Mouse (Mus musculus): ENCODE measurements around the gene Trim65.

Trim65 gene

DNA sequence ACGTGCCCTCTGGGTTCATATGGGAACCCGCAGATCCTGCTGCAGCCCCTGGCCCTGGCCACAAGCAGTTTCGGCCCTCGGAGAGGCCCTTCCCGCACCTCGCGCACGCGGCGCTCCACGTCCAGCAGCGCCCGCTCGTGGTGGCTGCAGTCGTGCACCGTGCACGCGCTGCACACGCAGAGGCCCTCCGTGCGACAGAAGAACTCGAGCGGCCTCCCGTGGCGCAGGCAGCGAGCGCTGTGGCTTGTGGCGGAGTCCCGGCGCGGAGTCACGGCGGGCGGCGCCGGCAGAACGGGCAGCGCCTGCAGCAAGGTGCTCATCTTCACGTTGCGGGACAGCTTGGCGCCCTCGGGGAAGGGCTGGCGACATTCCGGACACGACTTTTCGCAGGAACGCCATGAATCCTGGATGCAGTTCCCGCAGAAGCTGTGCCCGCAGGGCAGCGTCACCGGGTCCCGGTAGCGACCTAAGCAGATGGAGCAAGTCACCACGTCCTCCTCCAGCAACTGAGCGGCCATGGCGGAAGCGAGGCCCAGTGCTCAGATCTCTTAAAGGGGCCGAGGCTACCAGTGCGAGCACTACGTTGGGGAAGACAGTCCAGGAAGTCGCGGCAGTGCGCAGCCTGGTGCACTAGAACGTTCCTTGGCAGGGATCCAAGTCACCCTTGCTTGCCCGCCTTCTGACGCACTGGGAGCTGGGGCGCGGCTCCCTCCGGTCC, at the start of gene Trim65:
Trim65 (minus strand) TSS at position 641 of the 718 bp plus-strand sequence.
- peak; percentile 90 for DNase-seq

DNA sequence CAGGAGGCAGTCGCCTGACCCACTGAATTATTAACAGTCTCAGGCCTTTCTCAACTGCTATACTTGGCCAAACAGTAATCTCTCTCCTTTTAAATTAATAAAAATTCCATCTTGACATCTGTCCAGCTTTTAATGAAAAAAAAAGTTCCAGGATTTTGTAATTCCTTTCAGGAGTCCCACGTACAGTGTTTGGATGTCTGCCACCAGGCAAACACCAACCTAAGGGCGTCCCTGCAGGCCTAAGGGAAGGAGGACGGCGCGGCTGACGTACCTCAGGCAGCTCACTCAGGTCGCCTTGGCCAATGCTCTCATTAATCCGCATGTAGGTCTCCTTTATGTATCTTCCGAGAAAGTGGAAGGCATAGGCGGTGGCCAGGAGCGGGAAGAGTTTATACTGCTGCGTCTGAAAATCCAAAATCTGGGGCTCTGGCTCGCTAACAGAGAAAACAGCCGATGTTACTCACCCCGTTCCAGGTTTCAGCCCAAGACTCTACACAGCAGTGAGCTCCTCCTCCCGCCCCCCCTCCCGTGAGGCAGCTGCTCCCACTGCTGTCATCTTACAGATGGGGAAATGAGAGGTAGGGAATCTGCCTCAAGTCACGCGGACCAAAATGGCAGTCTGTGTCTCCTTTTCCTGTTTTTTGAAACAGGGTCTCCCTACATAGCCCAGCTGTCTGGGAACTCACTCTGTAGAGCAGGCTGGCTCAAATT, 47.6 kb upstream of the Trim65 start:
- no peak for DNase-seq

DNA sequence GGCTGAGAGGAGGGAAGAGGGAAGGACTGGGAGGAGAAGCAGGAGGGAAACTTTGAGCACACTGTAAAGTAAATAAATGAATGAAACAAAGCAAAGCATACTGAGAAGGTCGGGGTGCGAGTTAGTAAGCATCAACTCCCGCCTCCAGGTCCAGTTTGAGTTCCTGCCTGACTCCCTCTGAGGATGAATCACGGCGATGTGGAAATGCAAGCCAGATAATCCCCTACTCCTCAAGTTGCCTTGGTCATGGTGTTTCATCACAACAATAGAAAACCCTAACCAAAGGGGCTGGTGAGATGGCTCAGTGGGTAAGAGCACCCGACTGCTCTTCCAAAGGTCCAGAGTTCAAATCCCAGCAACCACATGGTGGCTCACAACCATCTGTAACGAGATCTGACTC, 45.1 kb upstream of the Trim65 start:
- no peak for DNase-seq

DNA sequence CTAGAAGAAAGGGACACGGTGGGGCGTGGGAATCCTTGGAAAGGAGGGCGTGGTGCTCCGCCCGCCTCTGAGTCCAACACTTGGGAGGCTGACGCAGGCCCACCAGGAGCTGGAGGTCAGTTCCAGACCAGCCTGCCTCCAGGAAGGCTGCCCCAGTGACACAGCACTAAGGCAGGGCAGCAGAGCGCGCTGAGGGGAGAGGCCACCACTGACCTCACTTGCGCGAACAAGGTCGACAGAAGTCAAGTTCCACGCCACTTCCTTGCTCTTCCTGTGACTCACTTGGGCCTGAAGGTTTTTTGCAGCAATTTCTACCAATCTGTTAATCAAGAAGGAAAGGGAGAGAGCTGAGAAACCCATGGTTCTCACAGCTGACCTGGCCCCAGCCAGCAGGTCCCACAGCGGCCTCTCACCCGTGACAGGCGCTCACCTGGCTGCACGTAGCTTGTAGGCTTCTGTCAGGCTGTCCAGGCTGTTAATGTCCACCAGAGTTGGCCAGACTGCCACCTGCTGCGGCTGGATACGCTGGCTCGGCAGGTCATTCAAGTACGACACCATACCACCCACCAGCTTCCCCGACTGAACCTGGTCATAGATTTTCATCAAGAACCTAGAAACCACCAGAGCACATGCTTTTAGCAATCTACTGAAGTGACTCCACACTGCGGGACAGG, 44.0 kb upstream of the Trim65 start:
- peak; percentile 70 for DNase-seq

DNA sequence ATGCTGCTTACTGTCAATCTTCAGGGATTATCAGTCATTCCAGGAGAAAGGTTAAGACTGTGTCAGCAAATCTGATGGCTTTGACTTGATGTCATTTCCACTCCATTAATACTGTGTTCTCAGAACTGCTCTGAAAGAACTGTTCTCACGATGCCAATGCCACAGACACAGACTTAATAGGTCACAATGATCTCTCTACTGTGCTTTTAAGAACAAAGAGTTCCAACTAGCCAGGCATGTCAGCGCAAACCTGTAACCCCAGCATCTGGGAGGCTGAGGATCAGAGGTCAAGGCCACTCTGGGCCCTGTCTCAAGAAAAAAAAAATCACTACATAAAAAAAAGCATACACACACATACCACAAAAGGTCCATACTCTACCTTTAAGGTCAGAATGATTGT, 41.0 kb upstream of the Trim65 start:
- peak; percentile 42 for DNase-seq

DNA sequence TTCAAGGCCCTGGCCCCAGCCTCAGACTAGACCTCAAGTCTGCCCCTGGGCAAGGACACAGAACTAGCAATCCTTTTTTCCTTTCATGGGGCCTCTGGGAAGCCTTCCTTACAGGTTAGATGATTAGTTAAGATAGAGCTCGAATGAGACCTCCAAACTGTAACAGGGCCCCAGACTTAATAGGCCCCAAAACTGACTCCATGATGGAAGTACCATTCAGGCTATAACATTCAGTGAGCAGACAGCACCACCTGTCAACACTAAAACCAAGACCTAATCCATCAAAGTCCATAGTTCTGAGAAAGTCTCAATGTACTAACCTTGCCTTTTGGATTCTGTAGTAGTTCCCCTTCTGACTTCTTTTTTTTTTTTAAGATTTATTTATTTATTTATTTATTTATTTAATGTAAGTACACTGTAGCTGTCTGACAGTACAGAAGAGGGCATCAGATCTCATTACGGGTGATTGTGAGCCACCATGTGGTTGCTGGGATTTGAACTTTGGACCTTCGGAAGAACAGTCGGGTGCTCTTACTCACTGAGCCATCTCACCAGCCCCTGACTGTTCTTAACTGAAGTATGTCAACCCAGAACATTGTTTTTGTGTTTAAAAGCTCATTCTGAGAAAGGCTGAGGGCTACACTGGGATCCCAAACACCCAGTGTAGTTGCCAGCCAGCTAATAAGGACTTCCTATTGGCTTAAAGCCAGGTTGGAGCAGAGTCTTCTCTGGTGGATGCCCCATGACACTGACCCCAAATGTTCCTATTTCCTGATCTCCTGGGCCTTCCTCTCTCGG, 39.3 kb upstream of the Trim65 start:
- peak; percentile 48 for DNase-seq

DNA sequence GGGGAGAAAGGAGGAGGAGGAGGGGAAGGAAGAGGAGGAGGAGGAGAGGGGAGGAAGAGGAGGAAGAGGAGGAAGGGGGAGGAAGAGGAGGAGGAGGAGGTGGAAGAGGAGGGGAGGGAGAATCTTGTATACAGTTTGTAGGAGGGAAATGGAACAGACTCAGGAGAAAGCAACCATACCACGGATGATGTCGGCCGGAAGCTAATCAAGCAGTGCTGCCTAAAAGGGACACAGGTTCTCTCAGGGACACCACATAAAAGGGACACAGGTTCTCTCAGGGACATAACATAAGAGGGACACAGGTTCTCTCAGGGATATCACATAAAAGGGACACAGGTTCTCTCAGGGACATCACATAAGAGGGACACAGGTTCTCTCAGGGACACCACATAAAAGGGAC, 38.3 kb upstream of the Trim65 start:
- DNase-seq: no peak

DNA sequence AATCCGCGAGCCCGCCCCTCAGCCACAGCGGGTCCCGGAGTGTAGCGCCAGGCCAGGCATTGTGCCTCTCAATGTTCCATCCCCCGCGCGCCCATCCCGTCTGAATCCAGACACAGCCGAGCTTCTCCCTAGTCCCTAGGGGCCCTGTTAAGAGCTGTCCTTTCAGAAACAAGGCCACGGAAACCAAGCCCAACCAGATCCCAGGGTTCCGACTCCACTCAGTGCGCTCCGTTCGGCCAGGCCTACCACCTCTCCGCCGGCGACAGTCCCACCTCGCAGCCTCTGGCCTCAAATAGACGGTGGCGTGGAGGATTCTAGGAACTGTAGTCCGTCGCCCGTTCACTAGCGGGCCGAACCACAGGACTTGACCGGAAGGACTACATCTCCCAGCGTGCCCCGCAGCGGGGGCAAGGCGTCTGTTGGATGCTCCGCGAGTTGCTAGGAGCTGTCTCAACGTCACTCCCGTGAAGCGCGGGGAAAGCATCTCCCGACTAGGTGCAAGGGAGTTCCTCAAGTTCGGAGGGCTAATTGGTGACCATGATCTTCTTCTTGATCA, 37.0 kb upstream of the Trim65 start, which contains the start of gene Fbf1:
Fbf1 (minus strand) TSS at position 283 of the 556 bp plus-strand sequence.
- peak; percentile 94 for DNase-seq

DNA sequence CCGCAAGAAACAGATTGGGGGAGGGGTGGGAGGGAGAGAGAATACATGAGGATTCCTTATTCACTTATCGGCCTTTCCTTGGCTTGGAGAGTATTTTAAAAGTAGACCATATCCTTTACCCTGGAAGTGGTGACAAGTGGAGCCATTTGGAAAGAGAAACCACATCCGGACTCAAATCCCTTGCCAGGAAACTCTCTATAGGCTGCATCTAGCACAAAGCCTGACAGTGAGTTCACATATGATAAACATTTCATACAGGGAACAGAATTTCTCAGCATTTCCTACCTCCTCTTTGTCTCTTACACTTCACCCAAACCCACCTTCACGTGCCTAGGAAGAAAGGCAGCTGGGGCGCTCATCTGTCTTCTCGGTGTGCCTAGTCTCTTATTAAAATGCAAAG, 36.3 kb upstream of the Trim65 start:
- no peak for DNase-seq

DNA sequence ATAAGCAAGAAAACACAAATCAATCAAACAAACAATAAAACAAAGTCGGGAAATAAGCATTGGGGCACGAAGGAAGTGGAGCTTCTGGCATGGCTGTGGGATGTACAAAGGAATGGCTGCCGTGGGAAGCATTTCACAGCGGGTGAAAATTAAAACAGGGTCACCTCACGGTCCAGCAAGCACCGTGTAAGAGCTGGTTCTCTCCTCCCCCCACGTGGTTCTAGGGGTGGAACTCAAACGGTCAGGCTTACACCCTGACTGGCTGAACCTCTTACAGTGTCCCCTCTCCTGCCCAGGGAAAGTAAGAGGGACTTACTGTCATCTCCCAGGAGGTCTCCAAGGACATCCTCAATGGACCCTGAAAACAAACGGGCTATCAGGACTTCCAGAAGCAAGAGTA, 32.1 kb upstream of the Trim65 start:
- DNase-seq: peak; percentile 43

DNA sequence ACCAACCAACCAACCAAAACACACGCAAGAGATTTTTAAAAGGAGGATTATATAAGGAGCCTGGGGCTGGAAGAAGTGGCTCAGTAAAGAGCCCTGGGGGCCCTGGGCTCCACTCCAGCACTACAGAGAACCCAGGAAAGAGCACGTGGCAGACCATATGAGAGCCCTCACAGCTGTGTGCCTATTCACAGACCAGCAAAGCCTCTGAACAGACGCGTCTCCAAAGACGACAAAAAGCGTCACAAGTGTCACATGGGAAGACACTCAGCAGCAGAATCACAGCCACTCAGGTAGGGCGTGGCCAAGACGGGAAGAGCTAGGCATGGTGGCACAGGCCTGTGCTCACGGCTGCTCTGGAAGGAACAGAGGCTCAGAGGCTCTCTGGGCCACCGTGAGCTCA, 31.2 kb upstream of the Trim65 start:
- no peak for DNase-seq

DNA sequence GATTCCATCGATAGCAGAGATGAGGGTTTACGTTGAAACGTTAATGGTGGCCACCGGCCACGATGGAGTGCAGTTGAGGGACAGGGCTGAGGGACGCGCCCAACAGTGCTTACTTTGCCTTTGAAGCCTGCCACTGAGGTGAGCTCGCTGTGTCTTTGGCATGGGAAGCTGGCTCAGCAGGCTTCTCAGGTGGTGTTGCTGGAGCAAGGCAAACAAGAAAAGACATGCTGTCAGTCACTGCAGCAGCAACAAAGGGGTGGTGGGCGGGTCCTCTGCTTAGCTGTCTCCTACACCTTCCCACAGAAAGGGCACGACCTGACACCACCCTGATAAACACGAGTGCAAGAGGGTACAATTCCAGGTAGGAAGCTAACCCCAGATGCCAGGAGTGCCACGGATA, 30.4 kb upstream of the Trim65 start:
- DNase-seq: no peak

DNA sequence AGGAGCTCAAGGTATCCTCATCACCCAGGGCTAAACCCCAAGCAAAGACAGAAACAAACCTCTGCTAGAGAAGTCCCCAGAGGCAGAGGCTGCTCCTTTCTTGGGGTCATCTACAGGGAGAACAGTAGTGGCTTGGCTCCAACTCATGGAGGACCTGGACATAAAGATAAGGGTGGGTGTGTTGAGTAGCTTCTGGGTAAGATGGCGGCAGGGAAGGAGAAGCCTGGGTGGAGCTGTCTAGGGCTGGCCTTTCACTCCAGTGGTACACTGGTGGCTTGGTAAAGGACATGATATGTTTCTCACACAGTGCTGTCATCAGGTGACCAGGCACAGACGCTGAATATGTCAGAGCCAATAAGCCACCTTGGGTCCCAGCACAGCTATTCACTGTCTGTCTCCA, 20.0 kb upstream of the Trim65 start:
- no peak for DNase-seq

DNA sequence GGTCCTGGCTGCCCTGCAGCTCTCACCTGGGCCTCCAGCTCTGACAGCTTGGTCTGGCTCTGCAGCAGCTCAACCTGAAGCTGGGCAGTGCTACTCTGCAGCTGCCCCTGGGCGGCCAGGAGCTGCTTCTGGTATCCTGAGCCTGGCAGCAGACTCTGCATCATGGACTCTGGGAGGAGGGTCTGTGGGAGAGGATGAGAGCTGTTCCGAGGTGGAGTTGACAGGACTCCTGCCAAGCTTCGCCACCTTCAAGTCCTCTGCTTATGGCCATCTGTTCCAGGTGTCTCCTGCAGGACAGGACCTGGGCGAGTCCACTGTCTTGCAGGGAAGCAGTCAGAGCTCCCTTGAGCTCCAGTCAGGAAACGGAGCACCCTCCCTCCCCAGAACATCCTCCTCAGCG, 18.4 kb upstream of the Trim65 start:
- no peak for DNase-seq

DNA sequence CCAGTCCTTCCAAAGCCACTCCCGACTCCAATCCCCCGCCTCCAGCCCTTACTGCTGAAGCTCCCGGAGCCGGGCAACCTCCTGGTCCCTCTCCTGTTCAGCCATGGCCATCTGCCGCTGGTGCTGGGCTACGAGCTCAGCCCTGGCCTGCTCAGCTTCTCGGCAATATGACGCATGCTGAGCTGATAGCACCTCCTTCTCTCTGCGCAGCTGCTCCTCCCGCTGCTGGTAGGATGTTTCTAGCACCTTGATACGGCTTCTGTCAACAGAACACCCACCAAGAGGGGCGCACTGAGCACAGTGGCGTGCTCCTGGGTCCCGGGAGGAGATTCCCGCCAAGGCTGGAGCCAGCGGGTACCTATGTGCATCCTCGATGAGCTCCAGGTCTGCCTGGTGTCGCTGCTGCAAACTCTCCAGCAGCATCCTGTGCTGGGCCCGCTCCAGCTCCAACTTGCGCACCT, 17.9 kb upstream of the Trim65 start:
- DNase-seq: no peak

DNA sequence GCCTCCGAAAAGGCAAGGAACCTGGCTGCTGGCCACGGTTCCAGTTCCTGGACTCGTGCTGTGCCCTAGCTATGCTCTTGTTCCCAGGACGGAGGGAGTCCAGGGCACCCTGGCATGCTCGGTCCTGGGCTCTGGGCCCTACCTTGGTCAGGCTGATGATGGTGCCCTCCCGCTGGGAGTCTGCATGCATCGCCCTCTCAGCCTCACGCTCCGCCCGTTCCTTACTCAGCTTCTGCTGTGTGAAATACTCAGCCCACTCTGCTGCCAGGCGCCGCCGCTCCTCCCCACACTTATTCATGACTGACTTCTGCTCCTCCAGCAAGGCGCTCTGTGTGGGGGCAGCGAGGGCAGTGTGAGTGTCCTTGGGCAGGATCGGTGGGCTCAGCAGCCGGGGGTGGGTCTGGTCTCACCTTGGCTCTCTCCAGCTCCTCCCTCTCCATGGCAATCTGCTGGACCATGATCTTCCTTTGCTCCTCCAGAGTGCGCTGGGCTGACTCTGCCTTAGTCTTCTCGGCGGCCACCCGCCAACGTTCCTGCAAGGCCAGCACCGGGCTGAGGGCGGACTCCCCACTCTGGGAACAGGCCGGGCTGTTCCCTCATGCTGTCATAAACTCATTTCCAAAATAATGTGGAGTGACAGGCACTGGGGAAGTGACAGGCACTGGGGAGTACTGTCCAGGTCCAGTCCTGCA, 15.5 kb upstream of the Trim65 start:
- peak; percentile 75 for DNase-seq

DNA sequence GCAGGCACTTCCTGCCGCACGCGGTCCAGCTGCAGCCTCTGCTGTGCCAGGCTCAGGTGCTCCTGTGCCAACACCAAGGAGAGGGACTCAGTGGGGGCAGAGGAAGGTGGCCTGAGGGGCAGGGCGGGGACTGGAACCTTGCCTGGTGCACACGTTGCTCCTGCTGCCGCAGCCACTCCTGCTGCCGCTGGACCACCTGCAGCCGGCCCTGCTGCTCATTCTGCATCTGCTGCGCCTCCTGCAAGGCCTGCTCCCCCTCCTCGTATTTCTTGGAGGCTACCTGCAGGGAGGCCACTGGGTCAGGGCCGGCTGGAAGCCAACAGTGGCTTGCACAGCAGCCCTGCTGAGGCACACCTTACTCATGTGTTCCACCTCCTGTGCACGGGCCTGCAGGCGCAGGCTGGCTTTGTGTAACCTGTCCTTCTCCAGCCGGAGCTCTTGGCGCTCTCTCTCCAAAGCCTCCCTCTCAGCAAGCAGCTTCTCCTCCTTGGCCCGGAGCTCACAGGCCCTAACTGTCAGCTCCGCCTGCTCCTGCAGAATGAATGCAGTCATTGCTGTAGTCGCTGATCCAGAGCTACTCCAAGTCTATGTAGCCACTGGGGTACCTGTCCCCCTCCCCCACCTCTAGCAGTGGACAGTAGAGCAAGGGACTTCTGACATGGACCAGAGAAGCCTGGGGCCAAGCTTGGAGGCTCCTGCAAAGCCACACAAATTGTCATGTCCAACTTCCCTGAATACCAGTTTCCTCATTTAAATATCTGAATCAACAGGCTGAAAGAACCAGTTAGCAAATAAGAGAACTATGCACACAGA, 14.8 kb upstream of the Trim65 start:
- peak; percentile 40 for DNase-seq

DNA sequence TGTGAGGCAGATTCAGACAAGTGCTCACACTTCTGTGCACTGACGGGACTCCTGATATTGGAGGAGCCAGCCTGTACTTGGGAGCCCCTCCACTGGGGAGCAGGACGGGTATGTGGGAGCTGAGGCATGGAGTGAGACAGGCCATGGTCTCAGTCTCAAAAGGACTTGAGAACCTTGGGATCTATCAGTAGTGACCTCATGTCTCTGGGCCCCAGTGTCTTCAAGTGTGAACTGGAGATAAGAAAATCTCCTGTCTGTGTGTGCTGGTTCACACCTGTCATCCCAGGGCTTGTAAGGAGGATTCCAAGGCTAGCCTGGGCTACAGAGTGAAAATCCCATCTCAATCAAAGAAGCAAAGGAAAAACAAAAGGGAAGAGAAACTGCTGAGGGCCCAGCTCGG, 12.5 kb upstream of the Trim65 start:
- DNase-seq: no peak

DNA sequence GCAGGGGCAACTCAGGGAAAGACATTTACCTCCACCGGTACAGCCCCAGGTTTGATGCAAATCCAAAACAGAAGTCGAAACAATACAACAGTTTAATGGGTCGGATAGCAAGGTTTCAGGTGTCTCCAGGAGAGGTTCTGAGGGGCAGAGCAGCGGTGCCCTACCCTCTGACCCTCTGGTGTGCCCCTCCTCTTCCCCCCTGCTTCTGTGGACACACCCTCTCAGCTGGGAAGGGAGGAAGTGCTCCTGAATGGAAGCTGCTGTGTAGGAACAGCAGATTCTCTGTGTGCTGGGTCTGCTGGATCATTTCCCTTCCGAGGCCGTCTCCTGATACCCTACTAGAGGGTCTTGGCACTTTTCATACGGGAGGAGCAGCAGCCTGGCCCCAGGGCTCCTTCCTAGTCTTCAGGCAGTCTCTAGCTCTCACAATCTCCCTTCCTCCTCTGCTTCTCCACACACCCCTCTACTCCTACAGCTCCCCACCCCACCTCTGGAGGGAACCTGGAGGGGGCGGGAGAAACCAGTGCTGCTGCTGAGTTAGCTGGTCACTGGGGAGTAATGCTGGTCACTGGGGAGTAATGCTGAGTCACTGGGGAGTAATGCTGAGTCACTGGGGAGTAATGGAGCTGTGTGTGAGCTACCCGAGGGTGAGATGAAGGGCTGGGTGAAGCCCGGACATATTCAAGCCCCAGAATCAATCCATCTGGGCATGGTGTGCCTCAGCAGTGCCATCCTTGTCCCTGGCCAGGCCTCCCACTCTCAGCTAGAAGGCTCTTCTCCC, 11.5 kb upstream of the Trim65 start:
- no peak for DNase-seq

DNA sequence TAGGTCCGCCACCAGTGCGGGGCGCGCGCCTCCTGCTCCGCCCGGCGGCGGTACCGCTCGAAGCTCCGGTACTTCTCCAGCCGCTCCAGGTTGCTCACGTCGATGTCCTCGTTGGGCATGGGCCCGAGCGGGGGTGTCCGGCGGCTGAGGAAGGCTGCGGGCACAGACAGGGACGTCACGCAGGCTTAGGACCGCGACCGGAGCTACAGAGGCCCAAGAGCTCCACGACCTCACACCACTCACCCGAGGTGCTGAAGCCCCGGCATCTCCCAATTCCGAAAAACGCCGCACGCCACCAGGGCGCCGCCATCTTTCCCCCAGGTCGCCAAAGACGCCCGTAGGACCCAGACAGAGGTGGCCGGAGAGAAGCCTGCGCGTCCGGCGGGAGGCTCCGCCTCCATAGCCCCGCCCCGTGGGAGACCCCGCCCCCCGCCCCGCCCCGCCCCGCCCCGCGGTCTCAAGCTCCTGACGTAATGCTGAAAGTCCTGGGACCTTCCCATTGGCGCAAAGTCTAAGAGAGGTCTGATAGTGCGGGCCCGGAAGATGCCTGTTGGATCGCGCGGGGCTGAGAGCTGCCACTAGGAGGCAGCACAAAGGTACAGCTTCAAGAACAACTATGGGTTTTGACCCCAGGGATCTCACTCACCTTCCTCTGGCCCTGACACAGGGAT, 7.7 kb upstream of the Trim65 start, which contains the start of gene Mrpl38:
Mrpl38 (minus strand) TSS at position 401 of the 671 bp plus-strand sequence.
- peak; percentile 90 for DNase-seq
